Mouse (Mus musculus) MN1 (cell line): ENCODE data around the gene Auh.
A peak's percentile ranks its signal among the peaks of the same experiment; 100 is the strongest.

Experiments
- DNase-seq: peaks from one replicate; pipeline ENCODE4 v3.0.0-alpha.2; 2016; ENCODE audit warnings: low spot score

The Auh gene

DNA sequence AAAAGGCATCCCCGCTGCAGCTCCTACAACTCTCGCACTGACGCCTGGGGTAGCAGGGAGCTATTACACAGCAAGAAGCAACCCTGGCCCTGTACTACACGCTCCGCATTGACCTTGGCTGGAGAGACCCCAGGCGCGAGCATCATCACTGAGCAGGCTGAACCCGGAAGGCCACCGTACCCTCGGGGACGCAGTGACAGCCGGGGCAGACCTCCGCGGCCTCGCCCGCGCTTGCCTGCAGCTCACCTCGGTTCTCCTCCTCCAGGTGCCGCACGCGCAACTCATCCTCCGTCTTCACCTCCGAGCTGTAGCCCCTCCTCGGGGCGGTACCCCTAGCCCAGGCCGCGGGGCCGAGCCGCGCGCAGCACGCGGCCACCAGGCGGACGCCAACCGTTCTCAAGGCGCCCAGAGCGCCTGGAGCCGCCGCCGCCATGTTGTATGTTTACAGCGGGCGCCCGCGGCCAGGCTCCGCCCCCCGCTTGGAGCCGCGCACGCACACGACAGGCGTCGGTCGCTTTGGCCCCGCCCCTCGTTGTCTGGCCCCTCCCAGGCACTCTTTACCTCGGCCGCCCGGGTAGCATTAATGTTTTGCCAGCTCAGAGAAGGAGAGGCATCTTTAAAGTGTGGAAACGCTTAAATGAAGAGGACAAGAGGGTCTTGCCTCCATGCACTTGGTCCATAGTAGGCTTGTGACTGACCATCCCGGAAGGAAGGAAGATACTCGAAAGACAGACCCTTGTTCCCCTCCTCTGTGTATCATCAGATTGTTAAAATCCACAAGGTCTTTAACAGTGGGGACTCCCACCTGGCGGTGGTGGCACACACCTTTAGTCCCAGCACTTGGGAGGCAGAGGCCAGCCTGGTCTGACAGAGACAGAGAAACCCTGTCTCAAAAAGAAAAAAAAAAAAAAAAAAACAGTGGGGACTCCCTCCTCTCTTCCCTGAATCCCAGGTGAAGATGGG is at the start of gene Auh:
Auh (minus strand) TSS at position 473 of the 963 bp plus-strand sequence.
- DNase-seq = peak; percentile 94

DNA sequence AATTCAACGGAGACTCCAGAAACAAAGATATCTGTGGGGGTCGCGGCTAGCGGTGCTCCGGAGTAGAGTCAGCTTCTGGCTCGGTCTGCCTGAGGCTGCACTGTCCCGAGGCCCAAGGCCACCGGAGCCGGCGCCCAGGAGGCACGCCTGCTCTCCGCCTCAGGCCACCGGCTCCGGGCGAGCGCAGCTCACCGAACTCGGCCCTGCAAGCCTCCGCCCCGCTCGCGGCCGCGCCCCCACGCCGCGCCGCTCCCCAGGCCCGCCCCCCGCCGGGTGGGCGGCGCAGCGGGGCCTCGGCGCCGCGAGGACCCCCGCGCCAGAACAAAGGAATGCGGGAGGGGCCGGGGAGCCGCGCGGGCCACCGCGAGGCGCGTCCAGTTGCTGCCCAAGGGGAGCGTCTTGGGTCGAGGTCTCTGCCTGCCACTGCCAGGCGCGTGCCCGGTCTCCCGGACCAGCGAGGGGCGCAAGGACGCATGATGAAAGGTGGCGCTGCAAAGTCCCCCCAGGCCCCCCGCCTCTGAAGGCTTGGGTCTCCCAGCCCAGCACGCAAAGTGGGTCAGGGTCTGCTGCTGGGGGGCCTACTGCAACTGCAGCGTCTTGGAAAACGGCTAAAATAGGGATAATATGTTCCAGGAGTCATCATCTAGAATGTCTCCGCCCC is 49.0 kb upstream of the Auh start:
- peak; percentile 57 for DNase-seq

DNA sequence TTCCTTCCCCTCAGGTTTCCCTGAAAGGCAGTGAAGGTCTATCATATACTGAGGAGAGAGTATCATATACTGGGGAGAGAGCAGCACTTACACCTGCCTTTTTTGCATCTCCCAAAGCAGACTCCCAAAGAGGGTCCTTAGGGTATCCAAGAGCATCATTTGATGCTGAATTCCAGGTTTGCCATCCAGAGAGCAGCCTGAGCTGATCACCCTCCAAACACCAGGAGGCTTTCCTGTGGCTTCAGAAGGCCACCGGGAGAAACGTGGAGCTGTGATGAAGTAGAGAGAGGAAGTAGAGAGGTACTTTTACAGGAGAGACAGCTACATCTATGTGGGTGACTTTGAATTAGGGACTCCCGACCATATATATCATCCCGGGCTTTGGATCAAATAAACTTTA is 48.3 kb upstream of the Auh start:
- no peak for DNase-seq

DNA sequence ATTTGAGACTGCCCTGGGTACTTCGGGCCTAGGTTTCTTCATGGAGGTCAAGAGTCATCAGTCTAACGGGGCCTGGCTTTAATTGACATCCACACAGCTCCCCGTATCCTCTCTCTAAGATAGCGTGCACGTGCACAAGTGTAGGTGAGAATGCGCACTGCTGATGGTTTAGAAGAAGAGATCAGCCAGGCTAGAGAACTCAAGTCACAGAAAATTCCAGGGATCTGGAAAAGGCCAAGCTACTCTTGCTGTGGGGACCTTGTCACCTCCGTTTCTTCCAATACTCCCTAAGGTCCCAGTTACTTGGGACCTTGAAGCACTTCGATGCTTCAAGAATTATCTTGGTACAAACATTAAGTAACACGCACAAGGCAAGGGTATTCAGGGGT is 47.7 kb upstream of the Auh start:
- DNase-seq = no peak

DNA sequence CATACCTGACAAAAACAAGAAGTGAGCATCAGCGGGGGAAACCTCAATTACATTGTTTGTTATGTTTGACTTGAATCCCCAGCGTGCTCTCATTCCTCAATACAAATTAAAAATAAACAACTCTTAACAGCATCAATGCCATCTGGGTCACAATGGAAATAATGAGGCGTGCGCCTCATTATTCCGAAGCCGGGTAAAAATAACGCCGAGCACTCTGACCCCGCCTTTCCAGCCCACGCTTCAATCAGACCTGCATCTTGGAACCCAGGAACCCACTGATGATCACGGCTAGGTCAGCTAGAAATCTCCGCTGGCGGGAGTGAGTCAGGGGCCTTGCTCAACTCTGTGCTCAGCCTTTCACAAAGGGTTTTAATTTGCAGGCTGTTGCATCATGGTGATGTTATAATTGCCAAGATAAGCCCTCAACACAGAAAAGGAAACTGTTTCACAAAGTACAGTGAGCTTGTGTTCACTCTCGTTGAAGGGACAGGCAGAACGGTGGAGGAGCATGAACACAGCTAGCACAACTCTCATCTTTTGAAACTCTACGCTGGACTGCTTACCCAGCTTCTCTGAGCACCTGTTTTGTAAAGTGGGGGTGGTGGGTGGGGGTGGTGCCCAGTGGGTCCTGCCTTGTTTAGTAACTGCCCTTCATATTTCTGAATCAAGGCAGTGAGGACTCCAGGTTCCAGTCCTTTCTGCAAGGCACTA is 47.2 kb upstream of the Auh start:
- peak; percentile 91 for DNase-seq

DNA sequence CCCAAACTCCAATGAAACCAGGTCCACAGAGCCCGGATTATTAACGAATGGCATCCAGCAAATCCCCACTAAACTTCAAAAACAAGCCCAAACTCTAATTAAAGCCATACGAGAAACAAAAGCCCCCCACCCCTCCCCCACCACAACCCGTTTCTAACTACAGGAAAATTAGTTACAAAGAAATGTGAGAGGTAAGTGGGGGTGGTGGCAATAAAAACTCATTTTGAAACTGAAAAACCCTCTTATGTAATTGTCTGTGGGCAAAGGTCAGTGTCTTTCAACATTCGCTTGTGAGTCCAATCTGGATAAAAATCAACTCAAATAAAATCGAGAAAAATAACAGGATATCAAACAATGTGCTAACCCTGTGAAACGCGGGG is 46.6 kb upstream of the Auh start:
- DNase-seq = no peak

DNA sequence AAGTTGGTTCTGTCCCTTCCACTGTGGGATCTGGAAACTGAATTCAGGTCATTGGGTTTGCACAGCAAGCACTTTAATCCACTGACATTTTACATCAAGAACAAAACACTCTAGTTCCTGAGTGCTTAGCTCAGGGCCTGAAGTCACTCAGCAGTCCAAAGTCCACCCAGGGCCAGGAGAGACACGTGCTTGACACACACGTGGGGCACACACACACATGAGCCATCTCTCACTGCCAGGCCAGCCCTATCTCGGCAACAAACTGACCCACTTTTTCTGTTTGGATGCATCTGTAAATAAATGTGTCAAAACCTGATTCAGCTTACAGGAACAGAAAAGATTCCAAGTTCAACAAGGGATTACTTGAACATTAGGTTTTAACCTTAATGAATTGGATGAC is 45.2 kb upstream of the Auh start:
- DNase-seq = no peak

DNA sequence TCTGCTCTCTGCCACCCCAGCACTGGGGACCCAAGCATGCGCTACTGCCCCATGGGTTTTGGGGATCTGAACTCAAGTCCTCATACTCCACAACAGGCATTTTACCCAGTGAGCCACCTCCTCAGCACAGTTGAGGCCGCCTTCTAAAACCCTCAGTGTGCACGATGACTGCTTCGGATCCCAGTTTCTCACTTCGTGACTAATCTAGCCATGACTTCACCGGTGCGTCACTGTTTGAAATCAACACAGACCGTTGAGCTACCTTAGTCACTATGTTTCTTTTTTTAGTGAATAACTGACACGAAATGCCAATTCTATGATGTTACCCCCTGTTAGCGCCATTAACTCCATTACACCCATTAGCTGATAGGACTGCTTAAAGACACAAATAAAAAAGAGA is 43.9 kb upstream of the Auh start:
- no peak for DNase-seq

DNA sequence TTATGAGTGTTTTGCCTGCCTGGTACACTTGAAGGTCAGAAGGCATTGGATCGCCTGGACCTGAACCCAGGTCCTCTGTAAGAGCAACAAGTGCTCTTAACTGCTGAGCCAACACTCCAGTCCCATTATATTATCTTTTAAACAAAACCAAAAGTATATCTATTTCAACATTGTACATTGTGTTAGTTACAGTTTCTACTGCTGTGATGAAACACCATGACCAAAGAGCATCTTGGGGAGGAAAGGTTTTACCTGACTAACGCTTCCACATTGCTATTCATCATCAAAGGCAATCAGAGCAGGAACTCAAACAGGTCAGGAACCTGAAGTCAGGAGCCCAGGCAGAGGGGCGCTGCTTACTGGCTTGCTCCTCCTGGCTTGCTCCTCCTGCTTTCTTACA is 43.1 kb upstream of the Auh start:
- DNase-seq = no peak

DNA sequence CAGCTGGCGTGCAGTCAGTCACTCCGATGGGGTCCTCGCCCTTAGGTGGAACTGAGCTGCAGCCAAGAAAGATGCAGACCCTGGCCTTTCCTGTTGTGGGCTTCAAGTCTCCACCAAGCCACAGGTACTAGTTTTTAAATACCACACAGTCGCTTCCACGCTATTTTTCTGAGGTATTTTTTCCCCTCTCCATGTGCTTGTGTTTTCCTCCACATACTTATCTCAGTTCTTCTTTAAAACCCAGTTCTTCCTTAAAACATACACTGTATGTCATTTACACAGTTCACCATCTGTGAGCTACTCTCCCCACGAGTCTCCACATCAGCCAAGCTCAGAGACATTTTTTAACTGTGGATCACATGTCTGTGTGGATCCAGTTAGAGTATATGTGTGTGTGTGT is 41.4 kb upstream of the Auh start:
- DNase-seq = no peak

DNA sequence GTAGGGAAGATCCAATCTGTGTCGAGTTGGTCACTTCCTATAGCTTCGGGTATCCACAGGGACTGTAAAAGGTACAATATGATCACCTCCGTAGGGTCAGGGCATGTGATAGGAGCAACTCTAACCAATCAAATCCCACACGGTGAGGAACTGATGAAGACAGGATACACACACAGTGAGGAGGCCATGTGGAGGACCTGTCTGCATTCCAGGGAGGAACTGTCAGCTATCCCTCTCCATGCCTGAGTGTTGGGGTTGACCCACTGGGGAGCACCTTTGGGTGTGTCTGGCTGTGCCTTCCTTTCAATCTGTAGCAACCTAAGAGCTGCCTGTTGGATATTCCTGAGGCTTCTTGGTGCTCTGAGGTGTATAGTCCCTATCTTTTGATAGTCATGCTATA is 33.4 kb upstream of the Auh start:
- no peak for DNase-seq

DNA sequence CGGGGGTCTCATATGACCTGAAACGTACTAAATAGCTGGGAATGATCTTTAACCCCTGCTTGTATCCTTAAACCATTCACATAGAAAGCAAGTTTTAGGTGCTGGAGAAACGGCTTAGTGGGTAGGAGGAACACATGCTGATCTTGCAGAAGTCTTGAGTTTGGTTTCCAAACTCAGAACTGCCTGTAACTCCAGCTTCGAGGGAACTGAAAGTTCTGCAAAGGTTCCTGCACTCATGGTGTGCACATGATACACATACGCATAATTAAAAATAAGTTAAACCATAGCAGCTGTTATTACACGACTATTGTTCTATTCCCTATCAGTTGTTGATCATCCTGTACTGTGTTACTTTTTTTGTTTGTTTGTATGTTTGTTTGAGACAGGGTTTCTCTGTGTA is 32.9 kb upstream of the Auh start:
- DNase-seq = no peak

DNA sequence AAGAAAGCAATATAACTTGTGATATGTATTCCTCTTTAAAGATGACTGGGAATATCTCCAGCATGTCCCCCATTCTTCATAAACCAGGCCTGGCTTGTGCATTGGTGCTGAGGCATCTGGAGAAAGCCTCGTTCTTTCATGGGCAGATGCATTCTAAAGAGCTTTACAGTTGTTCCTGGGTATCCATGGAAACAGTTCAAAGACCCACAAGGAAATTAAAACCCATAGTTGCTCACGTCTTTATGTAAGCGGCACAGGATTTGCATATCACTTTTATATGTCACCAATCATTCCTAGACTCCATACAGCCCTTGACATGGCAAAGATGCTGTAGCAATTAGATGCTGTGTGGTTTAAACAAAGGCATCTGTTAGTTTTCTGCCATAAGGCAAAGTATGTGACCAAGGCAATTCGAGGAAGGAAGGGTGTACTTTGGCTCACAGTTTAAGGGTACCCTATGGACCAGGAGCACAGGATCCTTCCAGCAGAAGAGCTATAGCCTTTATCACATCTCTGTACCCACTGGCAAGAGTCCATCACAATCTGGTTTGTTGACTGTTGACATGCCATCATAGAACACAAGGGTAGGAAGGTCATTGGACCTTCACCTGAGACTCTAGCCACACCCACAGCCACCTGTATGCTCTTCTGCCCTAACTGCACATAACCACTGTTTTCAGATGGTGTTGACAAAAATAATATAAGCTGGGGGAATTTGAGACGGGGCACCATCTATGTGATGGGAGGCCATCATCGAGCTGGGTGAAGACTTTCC is 24.5 kb upstream of the Auh start:
- DNase-seq = no peak

DNA sequence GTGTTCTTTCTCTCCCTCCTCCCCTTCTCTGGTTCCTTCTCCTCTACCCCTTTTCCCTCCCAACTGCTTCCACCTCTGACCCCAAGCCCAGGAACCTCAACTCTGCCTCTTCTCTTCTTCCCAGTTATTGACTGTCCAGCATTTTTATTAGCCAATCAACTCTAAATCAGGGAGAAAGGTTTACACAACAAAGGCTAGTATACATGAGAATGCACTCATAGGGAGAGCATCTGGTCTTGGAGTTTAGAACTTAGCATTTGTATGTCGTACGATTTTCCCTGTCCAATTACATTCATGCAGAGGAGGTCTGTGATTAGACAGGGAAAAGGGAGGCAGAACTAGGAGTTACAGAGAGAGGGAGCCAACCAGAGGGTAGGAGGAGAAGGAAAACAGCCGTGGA is 19.7 kb upstream of the Auh start:
- no peak for DNase-seq

DNA sequence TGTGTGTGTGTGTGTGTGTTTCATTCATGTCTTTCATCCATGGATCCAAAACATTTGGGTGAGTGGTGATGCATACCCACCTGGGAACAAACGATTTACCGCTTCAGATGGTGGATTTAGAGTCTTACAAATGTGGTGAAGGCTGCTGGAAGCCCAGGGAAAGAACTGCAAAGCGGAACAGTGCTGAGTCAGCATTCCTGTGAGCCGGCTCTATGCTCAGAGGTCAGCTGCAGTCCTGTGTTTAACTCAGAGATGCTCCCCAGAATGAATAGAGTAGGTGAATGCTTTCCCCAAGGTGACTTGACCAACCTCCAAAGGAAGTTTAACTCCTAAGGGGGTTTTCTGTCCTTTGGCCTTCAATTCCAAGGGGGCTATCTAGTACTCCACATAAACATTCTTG is 18.1 kb upstream of the Auh start:
- no peak for DNase-seq

DNA sequence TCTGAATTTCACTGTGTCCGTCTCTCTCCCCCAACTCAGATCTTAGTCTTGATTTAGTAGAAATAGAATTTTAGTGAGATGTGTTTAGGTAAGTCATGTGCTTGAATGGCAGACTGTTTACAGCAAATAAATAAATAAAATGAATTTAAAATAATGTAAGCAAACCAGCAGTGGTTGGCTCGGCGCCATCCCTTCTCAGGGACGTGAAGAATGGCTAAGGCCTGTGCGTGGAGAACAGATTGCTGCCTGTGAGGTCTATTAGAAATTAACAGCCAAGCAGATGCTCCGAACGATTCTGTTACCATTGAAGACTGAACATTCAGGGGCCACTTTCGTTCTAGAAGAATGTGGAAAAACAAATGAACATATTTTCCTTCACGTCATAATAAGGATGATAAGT is 16.3 kb upstream of the Auh start:
- DNase-seq = no peak

DNA sequence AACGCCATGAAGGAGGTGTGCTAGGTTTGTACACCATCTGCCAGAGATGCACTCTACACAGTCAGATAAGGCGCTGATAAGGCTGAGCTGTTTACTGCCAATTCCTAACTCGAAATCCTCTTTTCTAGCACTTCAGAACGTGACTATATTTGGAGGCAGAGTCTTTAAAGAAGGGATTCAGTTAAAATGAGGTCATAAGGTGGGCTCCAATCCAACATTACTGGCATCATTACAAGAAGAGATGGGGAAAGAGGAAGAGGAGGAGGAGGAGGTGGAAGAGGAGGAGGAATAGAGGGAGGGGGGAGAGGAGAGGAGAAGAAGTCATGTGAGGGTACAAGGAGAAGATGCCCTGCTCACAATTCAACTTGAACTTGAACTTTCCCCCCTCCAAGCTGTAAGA is 14.6 kb upstream of the Auh start:
- no peak for DNase-seq

DNA sequence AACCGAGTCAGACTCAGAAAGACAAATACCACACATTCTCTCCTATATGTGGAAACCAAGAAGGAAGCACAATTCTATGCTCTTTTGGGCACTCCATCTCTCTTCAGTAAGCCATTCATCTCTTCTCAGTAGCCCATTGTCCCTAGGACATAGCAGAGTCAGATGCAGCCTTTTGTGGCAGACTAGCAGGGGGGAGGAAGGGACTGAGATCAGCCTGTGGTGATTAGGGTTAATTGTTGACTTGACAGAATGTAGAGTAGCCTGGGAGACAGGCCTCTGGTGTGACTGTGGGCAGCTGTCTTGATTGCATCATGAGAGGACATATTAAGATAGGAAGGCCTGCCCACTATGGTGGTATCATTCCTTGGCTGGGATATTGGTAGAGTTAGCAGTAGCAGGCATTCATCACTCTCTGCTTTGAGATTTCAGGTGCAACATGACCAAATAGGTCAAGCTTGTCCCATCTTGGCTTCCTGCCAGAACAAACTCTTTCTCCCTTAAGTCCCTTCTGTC is 13.5 kb upstream of the Auh start:
- DNase-seq = peak; percentile 60

DNA sequence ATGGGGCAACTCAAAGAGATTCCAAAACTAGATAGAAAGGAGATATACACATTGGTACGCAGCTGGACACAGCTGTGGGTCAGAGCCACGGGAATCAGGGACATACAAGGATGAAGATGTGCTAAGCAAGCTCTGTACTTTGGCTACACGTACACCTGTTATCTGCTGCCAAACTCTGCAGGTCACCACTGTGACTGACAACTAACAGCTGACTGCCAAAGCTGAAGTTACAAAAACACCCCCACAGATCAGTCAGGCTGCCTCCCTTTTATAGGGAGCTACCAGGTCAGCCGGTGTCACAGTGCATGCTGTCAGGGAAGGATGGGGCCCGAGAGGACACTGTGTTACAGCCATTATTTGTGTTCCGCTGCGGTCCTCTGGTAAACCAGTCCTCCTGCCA is 11.5 kb upstream of the Auh start:
- no peak for DNase-seq

DNA sequence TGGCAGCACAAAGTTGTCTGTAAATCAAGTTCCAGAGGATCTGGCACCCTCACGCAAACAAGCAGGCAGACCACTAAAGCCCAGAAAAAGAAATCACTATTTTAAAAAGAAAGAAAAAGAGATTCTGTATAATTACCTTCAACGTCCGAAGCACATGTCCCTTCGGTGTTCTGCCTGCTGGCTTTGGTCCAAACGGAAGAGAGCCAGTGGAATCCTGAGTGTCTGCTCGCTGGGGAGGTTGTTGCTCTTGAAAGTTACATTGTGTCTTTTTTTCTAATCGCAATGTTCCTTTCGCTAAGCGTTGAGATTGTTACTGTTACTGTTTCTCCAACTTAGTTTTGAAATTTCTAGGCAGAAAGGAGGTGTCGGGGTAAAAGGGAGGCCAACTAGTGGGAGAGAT is 1.1 kb upstream of the Auh start:
- DNase-seq = peak; percentile 61

DNA sequence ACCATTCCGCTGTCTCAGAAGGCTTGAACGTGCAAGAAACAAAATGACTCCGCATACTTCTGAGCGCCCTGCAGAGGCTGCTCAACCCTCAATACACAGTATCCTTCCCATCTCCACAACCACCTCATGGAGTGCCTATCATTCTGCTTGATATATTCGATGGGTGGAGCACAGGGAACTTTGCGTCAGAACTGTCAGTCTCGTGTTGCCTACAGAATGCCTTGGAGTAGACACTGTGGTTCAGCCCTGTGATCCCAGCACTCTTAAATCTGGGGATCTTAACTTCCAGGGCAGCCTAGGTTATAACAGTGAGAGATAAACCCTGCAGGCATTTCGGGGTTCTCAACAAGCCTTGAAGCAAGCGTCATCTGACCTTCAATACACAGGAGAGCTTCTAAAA is 1.1 kb downstream of the Auh start:
- peak; percentile 24 for DNase-seq

DNA sequence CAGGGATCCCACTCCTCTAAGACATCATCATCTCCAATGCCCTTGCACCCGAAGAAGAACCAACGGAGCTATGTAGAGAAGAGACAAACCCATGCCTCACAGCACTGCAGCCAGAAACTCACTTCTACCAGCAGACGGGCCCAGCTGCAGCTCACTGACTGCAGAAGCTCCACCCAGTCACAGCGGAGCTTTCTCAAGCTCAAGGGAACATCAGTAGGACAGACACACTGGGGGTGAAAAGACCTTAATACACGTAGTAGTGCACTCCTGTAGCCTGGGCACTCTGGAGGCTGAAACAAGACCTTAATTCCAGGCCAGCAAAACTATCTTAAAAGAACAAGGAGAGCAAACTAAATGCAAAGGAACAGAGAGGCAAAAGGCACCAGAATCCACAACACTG is 5.0 kb downstream of the Auh start:
- DNase-seq = no peak
